ENCODE assay signal across 23 mouse cellular contexts in the genomic region with DNA sequence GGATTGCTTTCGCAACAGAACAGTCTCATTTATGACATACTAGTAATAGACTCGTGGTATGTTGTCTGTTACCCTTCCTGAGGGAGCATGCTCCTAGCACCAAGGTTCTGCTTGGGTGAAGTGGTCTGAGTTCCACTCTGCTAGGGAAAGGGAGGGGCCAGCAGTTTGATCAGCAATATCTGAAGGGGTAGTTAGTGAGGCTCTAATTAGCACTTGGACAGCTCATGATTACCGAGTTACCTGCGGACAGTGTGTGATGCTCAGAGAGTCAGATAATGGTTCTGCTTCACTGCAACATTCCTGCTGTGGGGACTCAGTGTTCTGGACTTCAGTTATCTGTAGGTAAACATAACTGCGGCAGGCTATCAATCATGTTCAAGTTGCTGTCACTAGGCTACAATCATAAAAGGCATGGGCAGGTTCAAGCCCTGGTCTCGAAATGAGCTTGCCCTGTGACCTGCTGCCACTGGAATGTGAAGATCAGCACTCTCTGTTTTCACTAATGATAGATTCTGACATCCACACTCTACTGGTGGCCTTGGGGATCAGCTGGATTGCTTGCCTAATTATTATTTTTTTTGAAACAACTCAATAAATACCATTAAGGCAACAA.
DNase-seq lines count a peak whose midpoint lies in the region; ATAC-seq lines count a peak whose summit lies in the region.
"Had no signal": no experiment of that assay in that cellular context is flagged by ENCODE, and none has a peak within 500 bp of the region (broad histone marks: within the 10 kb centered on the region; RNA-seq: fewer than 3 reads in every experiment).

No protein-coding gene starts in this region.

- 78% methylated on average over 6 of the region's 6 CpGs for WGBS in hindbrain, embryonic 15.5 days
- WGBS in hindbrain, embryonic 14.5 days: 65% methylated on average over 6 of the region's 6 CpGs
- WGBS in embryonic facial prominence, embryonic 11.5 days: 66% methylated on average over 6 of the region's 6 CpGs
- 72% methylated on average over 6 of the region's 6 CpGs for WGBS in neural tube, embryonic 14.5 days

- no peak overlapping the region for H3K27ac ChIP-seq in hindbrain, embryonic 15.5 days (replicated peaks)
- H3K27ac ChIP-seq in hindbrain, embryonic 14.5 days: no peak overlapping the region
- no peak overlapping the region for H3K27ac ChIP-seq in embryonic facial prominence, embryonic 11.5 days (replicated peaks; ENCODE audit: low read depth, low read length)
- H3K27ac ChIP-seq in neural tube, embryonic 14.5 days (ENCODE audit: low read depth, low read length): no peak overlapping the region
- H3K27ac ChIP-seq: embryonic facial prominence, embryonic 13.5 days; gastrocnemius, adult 2 months; heart, embryonic 13.5 days; layer of hippocampus, adult 2 months; limb, embryonic 13.5 days; liver, embryonic 15.5 days; midbrain, embryonic 15.5 days had no signal

- no peaks in the 10 kb centered on the region for H3K27me3 ChIP-seq in hindbrain, embryonic 15.5 days
- H3K27me3 ChIP-seq in hindbrain, embryonic 14.5 days (ENCODE audit: control insufficient read depth, insufficient read depth, low read length): no peaks in the 10 kb centered on the region
- no peaks in the 10 kb centered on the region for H3K27me3 ChIP-seq in embryonic facial prominence, embryonic 11.5 days (ENCODE audit: control insufficient read depth, insufficient read depth, low read length)
- no peaks in the 10 kb centered on the region for H3K27me3 ChIP-seq in neural tube, embryonic 14.5 days (ENCODE audit: control insufficient read depth, insufficient read depth, low read length)
- H3K27me3 ChIP-seq: embryonic facial prominence, embryonic 13.5 days; heart, embryonic 13.5 days; limb, embryonic 13.5 days; liver, embryonic 15.5 days; midbrain, embryonic 15.5 days; Patski had no signal

- H3K9me3 ChIP-seq in hindbrain, embryonic 15.5 days: no peaks in the 10 kb centered on the region
- no peaks in the 10 kb centered on the region for H3K9me3 ChIP-seq in hindbrain, embryonic 14.5 days (ENCODE audit: control insufficient read depth, low read length)
- no peaks in the 10 kb centered on the region for H3K9me3 ChIP-seq in embryonic facial prominence, embryonic 11.5 days (replicated peaks; ENCODE audit: control insufficient read depth, low read length)
- H3K9me3 ChIP-seq in neural tube, embryonic 14.5 days (ENCODE audit: control insufficient read depth, low read length): no peaks in the 10 kb centered on the region
- H3K9me3 ChIP-seq: embryonic facial prominence, embryonic 13.5 days; heart, embryonic 13.5 days; limb, embryonic 13.5 days; liver, embryonic 15.5 days; midbrain, embryonic 15.5 days had no signal

- DNase-seq in hindbrain, embryonic 14.5 days (ENCODE audit: low spot score): no peak
- DNase-seq in embryo, embryonic 10 days (ENCODE audit: low spot score): peak; percentile 71
- DNase-seq in embryonic facial prominence, embryonic 11.5 days (ENCODE audit: low spot score): no peak
- no peak for DNase-seq in cerebellum, postnatal 14 days
- DNase-seq in lung, postnatal 25 days (ENCODE audit: low spot score): no peak
- DNase-seq: B cell, adult 2 months; cerebellum, adult 9-10 months; forebrain, postnatal 0 days; gastrocnemius, adult 2 months; heart, postnatal 4 days; kidney, adult 9 months; right cerebral cortex, postnatal 25 days; thymus, postnatal 36 days had no signal

- 0 out of 2 replicates have a peak, but pooled peaks have one; percentile 46 for ATAC-seq in hindbrain, embryonic 15.5 days (ENCODE audit: low FRiP score, low read depth)
- no peak; the same call in 1 of the 2 replicates for ATAC-seq in hindbrain, embryonic 14.5 days (ENCODE audit: low FRiP score)
- ATAC-seq in embryonic facial prominence, embryonic 11.5 days (replicated peaks; ENCODE audit: insufficient number of reproducible peaks, low FRiP score, low TSS enrichment, low read depth): 0 out of 2 replicates have a peak, but pooled peaks have one; percentile 48
- peak; percentile 17; the same call in 1 of the 2 replicates for ATAC-seq in neural tube, embryonic 14.5 days (ENCODE audit: low read depth)
- ATAC-seq: forebrain, postnatal 0 days; lung, postnatal 0 days; midbrain, embryonic 15.5 days; Patski had no signal

- no peak overlapping the region for H3K4me3 ChIP-seq in hindbrain, embryonic 15.5 days
- H3K4me3 ChIP-seq in hindbrain, embryonic 14.5 days (replicated peaks; ENCODE audit: low read length): no peak overlapping the region
- no peak overlapping the region for H3K4me3 ChIP-seq in embryonic facial prominence, embryonic 11.5 days (ENCODE audit: low read depth, low read length)
- H3K4me3 ChIP-seq in neural tube, embryonic 14.5 days (ENCODE audit: low read depth, low read length): no peak overlapping the region
- H3K4me3 ChIP-seq: embryonic facial prominence, embryonic 13.5 days; gastrocnemius, adult 2 months; heart, embryonic 13.5 days; layer of hippocampus, adult 2 months; limb, embryonic 13.5 days; liver, embryonic 15.5 days; midbrain, embryonic 15.5 days had no signal

- no peak overlapping the region for H3K4me2 ChIP-seq in hindbrain, embryonic 15.5 days
- no peak overlapping the region for H3K4me2 ChIP-seq in hindbrain, embryonic 14.5 days (replicated peaks)
- no peak overlapping the region for H3K4me2 ChIP-seq in embryonic facial prominence, embryonic 11.5 days (ENCODE audit: low read depth, low read length)
- H3K4me2 ChIP-seq in neural tube, embryonic 14.5 days (ENCODE audit: low read depth, low read length): no peak overlapping the region
- H3K4me2 ChIP-seq: embryonic facial prominence, embryonic 13.5 days; heart, embryonic 13.5 days; limb, embryonic 13.5 days; liver, embryonic 15.5 days; midbrain, embryonic 15.5 days had no signal

- H3K4me1 ChIP-seq in hindbrain, embryonic 15.5 days (replicated peaks): 0 out of 2 replicates have a peak, but pooled peaks cover 5% of the 10 kb centered on the region
- H3K4me1 ChIP-seq in hindbrain, embryonic 14.5 days (replicated peaks; ENCODE audit: control insufficient read depth, insufficient read depth, low read length): no peaks in the 10 kb centered on the region; the same call in 1 of the 2 replicates
- H3K4me1 ChIP-seq in embryonic facial prominence, embryonic 11.5 days (ENCODE audit: control insufficient read depth, insufficient read depth, low read length): no peaks in the 10 kb centered on the region
- H3K4me1 ChIP-seq in neural tube, embryonic 14.5 days (ENCODE audit: control insufficient read depth, insufficient read depth, low read length): no peaks in the 10 kb centered on the region
- H3K4me1 ChIP-seq: embryonic facial prominence, embryonic 13.5 days; limb, embryonic 13.5 days; liver, embryonic 15.5 days; midbrain, embryonic 15.5 days had no signal

- H3K9ac ChIP-seq in hindbrain, embryonic 15.5 days: no peak overlapping the region
- H3K9ac ChIP-seq in hindbrain, embryonic 14.5 days: no peak overlapping the region
- H3K9ac ChIP-seq in embryonic facial prominence, embryonic 11.5 days (replicated peaks; ENCODE audit: low read length): no peak overlapping the region
- no peak overlapping the region for H3K9ac ChIP-seq in neural tube, embryonic 14.5 days (replicated peaks; ENCODE audit: low read depth, low read length)
- H3K9ac ChIP-seq: embryonic facial prominence, embryonic 13.5 days; forebrain, postnatal 0 days; heart, embryonic 13.5 days; limb, embryonic 13.5 days; liver, embryonic 15.5 days; midbrain, embryonic 15.5 days had no signal

- H3K36me3 ChIP-seq in hindbrain, embryonic 15.5 days: no peaks in the 10 kb centered on the region
- H3K36me3 ChIP-seq in hindbrain, embryonic 14.5 days (replicated peaks; ENCODE audit: control insufficient read depth, insufficient read depth): no peaks in the 10 kb centered on the region
- H3K36me3 ChIP-seq in embryonic facial prominence, embryonic 11.5 days (replicated peaks; ENCODE audit: control insufficient read depth, insufficient read depth, low read depth, low read length): no peaks in the 10 kb centered on the region
- H3K36me3 ChIP-seq in neural tube, embryonic 14.5 days (ENCODE audit: control insufficient read depth, insufficient read depth, low read length): no peaks in the 10 kb centered on the region
- H3K36me3 ChIP-seq: embryonic facial prominence, embryonic 13.5 days; heart, embryonic 13.5 days; limb, embryonic 13.5 days; liver, embryonic 15.5 days; midbrain, embryonic 15.5 days had no signal
